ENCODE assay signal across 16 mouse cellular contexts in the genomic region with DNA sequence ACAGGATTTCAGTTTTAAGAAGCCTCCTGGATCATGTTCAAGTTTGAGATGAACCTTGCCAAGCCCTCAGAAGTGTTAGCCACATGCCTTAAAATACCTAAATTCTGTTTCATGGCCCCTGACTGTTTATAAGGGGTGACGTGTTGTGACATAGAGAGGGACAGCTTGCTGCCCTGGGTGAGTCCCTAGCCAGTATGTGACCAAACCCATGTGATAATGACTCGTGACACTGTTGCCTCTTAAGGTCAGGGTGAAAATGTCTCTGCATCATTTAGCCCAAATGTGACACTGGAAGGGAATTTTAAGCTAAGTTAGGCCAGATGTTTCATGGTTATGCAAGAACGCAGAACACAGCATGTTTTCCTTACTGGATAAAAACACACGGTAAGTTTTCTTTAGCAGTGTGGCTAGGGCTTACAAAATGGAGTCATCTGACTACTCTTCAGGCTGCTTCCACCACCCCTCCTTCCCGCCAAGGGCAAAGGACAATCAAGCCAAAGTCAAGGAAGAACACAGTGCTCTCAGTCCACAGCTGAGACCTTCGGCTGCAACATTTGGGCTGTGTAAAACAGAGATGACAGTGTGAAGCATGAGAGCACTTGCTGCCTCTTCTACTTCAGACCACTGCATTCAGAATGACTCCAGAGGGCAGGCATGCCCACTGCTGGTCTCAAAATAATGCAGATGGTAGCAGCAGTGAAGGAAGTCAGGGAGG. TPM values are rescaled to one million over a fixed set of nuclear protein-coding genes. Genes with fewer than 3 reads are reported as not detected.
A peak's percentile ranks its signal among the peaks of the same experiment; 100 is the strongest.
DNase-seq lines count a peak whose midpoint lies in the region; ATAC-seq and TF ChIP-seq lines count a peak whose summit lies in the region.
"Had no signal": no experiment of that assay in that cellular context is flagged by ENCODE, and none has a peak within 500 bp of the region (broad histone marks: within the 10 kb centered on the region; RNA-seq: fewer than 3 reads in every experiment).

No protein-coding gene starts in this region.

- no peaks in the 10 kb centered on the region for H3K79me2 ChIP-seq in heart, adult 2 months (replicated peaks; ENCODE audit: control insufficient read depth, insufficient read depth, low read length)

- no peaks in the 10 kb centered on the region for H3K27me3 ChIP-seq in heart, adult 2 months (ENCODE audit: control insufficient read depth, insufficient read depth, low read length)
- H3K27me3 ChIP-seq in lung, postnatal 0 days (replicated peaks; ENCODE audit: insufficient read depth, low read length) = no peaks in the 10 kb centered on the region; the same call in 1 of the 2 replicates
- H3K27me3 ChIP-seq in forebrain, embryonic 15.5 days = no peaks in the 10 kb centered on the region
- H3K27me3 ChIP-seq: lung, embryonic 15.5 days; Patski had no signal

- no peaks in the 10 kb centered on the region for H3K9me3 ChIP-seq in lung, postnatal 0 days (ENCODE audit: low read length)
- no peaks in the 10 kb centered on the region for H3K9me3 ChIP-seq in forebrain, embryonic 15.5 days
- H3K9me3 ChIP-seq: limb, embryonic 13.5 days; lung, embryonic 15.5 days; midbrain, embryonic 13.5 days had no signal

- H3K4me3 ChIP-seq in heart, adult 2 months = no peak overlapping the region
- H3K4me3 ChIP-seq in lung, postnatal 0 days (ENCODE audit: low read depth, low read length) = no peak overlapping the region
- H3K4me3 ChIP-seq in embryonic fibroblast, embryonic 13.5 days (ENCODE audit: insufficient read depth, low read length) = no peak overlapping the region
- H3K4me3 ChIP-seq in forebrain, embryonic 15.5 days = no peak overlapping the region
- H3K4me3 ChIP-seq: limb, embryonic 13.5 days; lung, embryonic 15.5 days; midbrain, embryonic 13.5 days had no signal

- DNase-seq in heart, adult 2 months = peak; percentile 38
- DNase-seq in heart, postnatal 25 days (ENCODE audit: low spot score) = no peak
- DNase-seq in lung, postnatal 0 days (ENCODE audit: low spot score) = peak; percentile 55
- no peak for DNase-seq in lung, postnatal 4 days
- peak; percentile 64 for DNase-seq in skeletal muscle tissue, adult 2 months (ENCODE audit: low read depth, low spot score)
- no peak for DNase-seq in right cerebral cortex, postnatal 14 days
- DNase-seq: cerebellum, adult 11-12 months; thymus, adult 2 months had no signal

- TF ChIP-seq CTCF in heart, adult 2 months (IDR thresholded peaks at IDR 0.05) = no peak
- TF ChIP-seq CTCF in lung, postnatal 0 days (IDR thresholded peaks at IDR 0.05) = no peak
- TF ChIP-seq CTCF in embryonic fibroblast, embryonic 13.5 days (IDR thresholded peaks at IDR 0.05; ENCODE audit: borderline replicate concordance, insufficient read depth, low read length) = no peak

- TF ChIP-seq POLR2A in heart, adult 2 months (IDR thresholded peaks at IDR 0.05; ENCODE audit: insufficient read depth, low read depth, low read length) = no peak
- no peak for TF ChIP-seq POLR2A in embryonic fibroblast, embryonic 13.5 days (IDR thresholded peaks at IDR 0.05; ENCODE audit: low read depth, low read length)

- H3K36me3 ChIP-seq in heart, adult 2 months (ENCODE audit: control insufficient read depth, insufficient read depth, low read length) = no peaks in the 10 kb centered on the region
- no peaks in the 10 kb centered on the region for H3K36me3 ChIP-seq in lung, postnatal 0 days (ENCODE audit: insufficient read depth, low read length)
- H3K36me3 ChIP-seq in forebrain, embryonic 15.5 days = no peaks in the 10 kb centered on the region
- H3K36me3 ChIP-seq: limb, embryonic 13.5 days; lung, embryonic 15.5 days; midbrain, embryonic 13.5 days had no signal

- H3K4me2 ChIP-seq in lung, postnatal 0 days (replicated peaks; ENCODE audit: low read depth, low read length) = no peak overlapping the region
- no peak overlapping the region for H3K4me2 ChIP-seq in forebrain, embryonic 15.5 days (replicated peaks)
- H3K4me2 ChIP-seq: limb, embryonic 13.5 days; lung, embryonic 15.5 days; midbrain, embryonic 13.5 days had no signal

- no peaks in the 10 kb centered on the region; the same call in 1 of the 2 replicates for H3K4me1 ChIP-seq in heart, adult 2 months (ENCODE audit: control insufficient read depth, insufficient read depth, low read length)
- H3K4me1 ChIP-seq in lung, postnatal 0 days (ENCODE audit: insufficient read depth, low read depth, low read length) = no peaks in the 10 kb centered on the region
- H3K4me1 ChIP-seq in embryonic fibroblast, embryonic 13.5 days (ENCODE audit: control insufficient read depth, insufficient read depth, low read length) = peaks cover 5% of the 10 kb centered on the region; the same call in 1 of the 2 replicates
- H3K4me1 ChIP-seq in forebrain, embryonic 15.5 days = no peaks in the 10 kb centered on the region
- H3K4me1 ChIP-seq: limb, embryonic 13.5 days; lung, embryonic 15.5 days had no signal

- peak overlapping the region; percentile 43 for H3K27ac ChIP-seq in heart, adult 2 months
- H3K27ac ChIP-seq in lung, postnatal 0 days (ENCODE audit: low read length) = no peak overlapping the region
- H3K27ac ChIP-seq in embryonic fibroblast, embryonic 13.5 days (ENCODE audit: insufficient read depth, low read length) = peak overlapping the region; percentile 22
- no peak overlapping the region for H3K27ac ChIP-seq in forebrain, embryonic 15.5 days (replicated peaks)
- H3K27ac ChIP-seq: limb, embryonic 13.5 days; lung, embryonic 15.5 days; midbrain, embryonic 13.5 days had no signal

- intact Hi-C loops in heart, adult 2 months (cut with DNase I) = no loop called here
- intact Hi-C loops in heart, postnatal 25 days (cut with DNase I) = no loop called here

- TF ChIP-seq EP300 in heart, adult 2 months (IDR thresholded peaks at IDR 0.05; ENCODE audit: insufficient read depth, low read depth, low read length) = no peak
- no peak for TF ChIP-seq EP300 in lung, postnatal 0 days (IDR thresholded peaks at IDR 0.05)

- WGBS in heart, adult 2 months = 62% methylated on average over 6 of the region's 6 CpGs
- 50% methylated on average over 6 of the region's 6 CpGs for WGBS in lung, postnatal 0 days
- WGBS in forebrain, embryonic 15.5 days = 82% methylated on average over 6 of the region's 6 CpGs

- H3K9ac ChIP-seq in heart, adult 2 months (ENCODE audit: low read depth, low read length) = no peak overlapping the region
- no peak overlapping the region for H3K9ac ChIP-seq in lung, postnatal 0 days (replicated peaks; ENCODE audit: low read depth)
- no peak overlapping the region for H3K9ac ChIP-seq in forebrain, embryonic 15.5 days (replicated peaks)
- H3K9ac ChIP-seq: limb, embryonic 13.5 days; lung, embryonic 15.5 days; midbrain, embryonic 13.5 days had no signal

- ATAC-seq in lung, postnatal 0 days = peak; percentile 48
- ATAC-seq in forebrain, embryonic 15.5 days (replicated peaks) = no peak
- ATAC-seq: intestine, embryonic 16.5 days; midbrain, embryonic 13.5 days; Patski had no signal

RNA-seq across cellular contexts. Expression of a gene that starts 8.5 kb away (rescaled TPM):
- total RNA-seq in heart, adult 2 months (2021) = 1 to 10 TPM; 3.7 TPM
- polyA plus RNA-seq in heart, adult 2 months (2012; rRNA removed) = 2.1 and 4.7 TPM in 2 replicates
- total RNA-seq in heart, postnatal 25 days (2021) = 1 to 10 TPM; 4.1 to 4.3 TPM
- 8.3 and 9.0 TPM in 2 replicates for polyA plus RNA-seq in lung, postnatal 0 days (2015; fragmentation: Nextera tagmentation; extraction: Ambion mirVana)
- 11.0 and 16.6 TPM in 2 replicates for polyA plus RNA-seq in embryonic fibroblast, embryonic 13.5 days (2011; ENCODE audit: insufficient read length, low read depth, missing spikeins)
- polyA plus RNA-seq in forebrain, embryonic 15.5 days (2015; fragmentation: Nextera tagmentation; extraction: Ambion mirVana) = 65.7 and 69.5 TPM in 2 replicates

RNA-seq across cellular contexts. Expression of a gene that starts 16.4 kb away (rescaled TPM):
- 1 to 10 TPM; 1.7 to 1.9 TPM for total RNA-seq in heart, adult 2 months (2021)
- polyA plus RNA-seq in heart, adult 2 months (2012; rRNA removed) = 0.94 and 1.5 TPM in 2 replicates
- 1 to 10 TPM; 1.3 to 1.5 TPM for total RNA-seq in heart, postnatal 25 days (2021)
- polyA plus RNA-seq in lung, postnatal 0 days (2015; fragmentation: Nextera tagmentation; extraction: Ambion mirVana) = 0.73 and 1.1 TPM in 2 replicates
- 2.1 and 3.4 TPM in 2 replicates for polyA plus RNA-seq in embryonic fibroblast, embryonic 13.5 days (2011; ENCODE audit: insufficient read length, low read depth, missing spikeins)
- 7.4 and 8.7 TPM in 2 replicates for polyA plus RNA-seq in forebrain, embryonic 15.5 days (2015; fragmentation: Nextera tagmentation; extraction: Ambion mirVana)
- total RNA-seq: CH12.LX had no signal
- polyA plus RNA-seq: Patski had no signal

Comparison
In these comparisons a context has a peak if more than half of its experiments do, and no peak if none do; other contexts are left out.
1. DNase-seq: peak in heart, adult 2 months (2 of 2), lung, postnatal 0 days (single experiment) and skeletal muscle tissue, adult 2 months (single experiment); none in heart, postnatal 25 days (single experiment), lung, postnatal 4 days (0 of 2) and right cerebral cortex, postnatal 14 days (single experiment).
2. H3K27ac ChIP-seq: peak in heart, adult 2 months (single experiment) and embryonic fibroblast, embryonic 13.5 days (single experiment); none in lung, postnatal 0 days (single experiment) and forebrain, embryonic 15.5 days (single experiment).